Comparison of ENCODE assay signal across 22 mouse cellular contexts in the genomic region with DNA sequence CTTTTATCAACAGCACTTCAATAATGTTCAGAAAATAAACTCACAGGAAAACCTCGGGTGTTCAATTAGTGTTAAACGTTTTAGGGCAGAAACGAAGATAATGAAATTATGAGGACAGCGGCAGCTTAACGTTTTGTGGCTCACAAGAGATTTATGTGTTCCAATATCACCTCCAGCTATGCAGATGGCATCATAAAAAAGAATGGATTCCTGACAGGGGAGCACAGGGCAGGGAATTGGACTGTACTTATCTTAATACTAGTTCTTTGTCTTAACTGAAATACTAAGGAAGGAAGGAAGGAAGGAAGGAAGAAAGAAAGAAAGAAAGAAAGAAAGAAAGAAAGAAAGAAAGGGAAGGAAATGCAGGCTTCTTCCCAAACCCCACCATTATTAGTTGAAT.
"Had no signal": no experiment of that assay in that cellular context is flagged by ENCODE, and none has a peak within 500 bp of the region (broad histone marks: within the 10 kb centered on the region; RNA-seq: fewer than 3 reads in every experiment).

No protein-coding gene starts in this region.

- H3K4me3 ChIP-seq: liver, embryonic 15.5 days; lung, embryonic 15.5 days; megakaryocyte, embryonic 14.5 days; midbrain, embryonic 12.5 days; myocyte; neural tube, embryonic 12.5 days had no signal

- DNase-seq: liver, postnatal 0 days; lung, adult 2 months; lung, postnatal 14 days; lung, postnatal 36 days; midbrain, embryonic 14.5 days; retina, postnatal 1 day; right cerebral cortex, adult 18-20 months; right cerebral cortex, postnatal 25 days; right cerebral cortex, postnatal 4 days; spleen, adult 18-20 months; thymus, adult 18-20 months; thymus, postnatal 14 days; thymus, postnatal 36 days had no signal

- H3K9me3 ChIP-seq: liver, embryonic 15.5 days; lung, embryonic 15.5 days; megakaryocyte, embryonic 14.5 days; midbrain, embryonic 12.5 days; neural tube, embryonic 12.5 days had no signal

- H3K27me3 ChIP-seq: liver, embryonic 15.5 days; lung, embryonic 15.5 days; megakaryocyte, embryonic 14.5 days; midbrain, embryonic 12.5 days; neural tube, embryonic 12.5 days had no signal

- H3K9ac ChIP-seq: liver, embryonic 15.5 days; liver, postnatal 0 days; lung, embryonic 15.5 days; midbrain, embryonic 12.5 days; neural tube, embryonic 12.5 days had no signal

- H3K4me1 ChIP-seq: liver, embryonic 15.5 days; lung, embryonic 15.5 days; megakaryocyte, embryonic 14.5 days had no signal

- H3K27ac ChIP-seq: liver, embryonic 15.5 days; lung, embryonic 15.5 days; macrophage; midbrain, embryonic 12.5 days; neural tube, embryonic 12.5 days had no signal

- H3K4me2 ChIP-seq: liver, embryonic 15.5 days; lung, embryonic 15.5 days; midbrain, embryonic 12.5 days; neural tube, embryonic 12.5 days had no signal

- H3K36me3 ChIP-seq: liver, embryonic 15.5 days; lung, embryonic 15.5 days; midbrain, embryonic 12.5 days; neural tube, embryonic 12.5 days had no signal

- ATAC-seq: liver, postnatal 0 days; lung, postnatal 0 days; midbrain, embryonic 16.5 days had no signal
